Mouse (Mus musculus): ENCODE measurements at regions not wholly inside any gene's neighbourhood (a gene's known extent, or its start where the extent isn't known, plus 50 kb on each side); places are given as distances from the start of the nearest gene placed in this dataset.

DNA sequence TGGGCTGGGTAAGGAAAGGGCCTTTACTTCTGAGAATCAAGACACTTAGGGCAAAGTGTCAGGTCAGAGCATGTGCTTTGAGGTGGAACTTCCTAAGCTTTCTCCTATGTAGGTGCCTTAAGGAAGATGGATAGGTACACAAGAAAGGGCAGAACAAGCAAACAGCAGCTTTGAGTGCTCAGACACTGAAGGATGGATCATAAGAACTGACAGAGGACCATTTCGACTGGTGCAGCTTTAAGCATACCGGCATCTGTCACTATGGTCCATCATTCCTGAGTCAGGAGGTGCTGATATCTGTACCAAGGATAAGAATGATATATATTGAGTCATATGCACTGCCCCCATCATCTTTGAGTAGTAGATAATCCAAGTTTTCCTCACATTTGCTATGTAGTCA is 430.2 kb upstream of the Klhl29 start:
- H3K27me3 ChIP-seq (replicated peaks) = no peaks in the 10 kb centered on the region
- H3K4me2 ChIP-seq = no peak overlapping the region
- H3K9ac ChIP-seq (replicated peaks) = no peak overlapping the region
- 95% methylated on average over 2 of the region's 2 CpGs for whole genome bisulfite sequencing
- no peaks in the 10 kb centered on the region for H3K36me3 ChIP-seq
- ATAC-seq (ENCODE audit: low FRiP score) = no peak
- no peak overlapping the region for H3K4me3 ChIP-seq (replicated peaks)
- no peak overlapping the region for H3K27ac ChIP-seq (replicated peaks)
- no peaks in the 10 kb centered on the region for H3K9me3 ChIP-seq (replicated peaks)
- H3K4me1 ChIP-seq = peaks cover 10% of the 10 kb centered on the region

DNA sequence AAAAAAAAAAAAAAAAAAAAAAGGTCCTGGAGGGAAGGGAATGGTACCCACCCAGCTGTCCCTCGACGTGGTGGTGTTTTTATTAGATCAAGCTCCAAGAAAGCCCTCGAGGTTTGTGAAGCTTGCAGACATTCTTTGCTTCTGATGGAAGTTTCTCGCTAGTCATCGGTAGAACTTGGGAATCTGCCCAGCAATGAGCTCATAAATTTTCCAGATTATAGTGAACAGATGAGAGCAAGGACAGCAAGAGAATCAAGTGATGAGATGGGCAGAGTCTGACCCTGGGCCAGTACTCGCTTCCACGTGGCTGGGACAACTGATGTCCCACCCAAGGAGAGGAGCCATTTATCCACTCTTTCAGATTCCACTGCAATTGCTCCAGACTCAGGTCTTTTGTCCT is 417.6 kb upstream of the Klhl29 start:
- Histone ChIP-seq H3K4me3 (replicated peaks) (no peak overlapping the region), H3K4me1 (no peaks in the 10 kb centered on the region), H3K27ac (replicated peaks) (no peak overlapping the region), H3K9ac (replicated peaks) (no peak overlapping the region), H3K36me3 (no peaks in the 10 kb centered on the region), H3K4me2 (no peak overlapping the region), H3K9me3 (replicated peaks) (no peaks in the 10 kb centered on the region), H3K27me3 (replicated peaks) (no peaks in the 10 kb centered on the region)
- WGBS = 70% methylated on average over 7 of the region's 7 CpGs
- no peak for ATAC-seq (ENCODE audit: low FRiP score)

DNA sequence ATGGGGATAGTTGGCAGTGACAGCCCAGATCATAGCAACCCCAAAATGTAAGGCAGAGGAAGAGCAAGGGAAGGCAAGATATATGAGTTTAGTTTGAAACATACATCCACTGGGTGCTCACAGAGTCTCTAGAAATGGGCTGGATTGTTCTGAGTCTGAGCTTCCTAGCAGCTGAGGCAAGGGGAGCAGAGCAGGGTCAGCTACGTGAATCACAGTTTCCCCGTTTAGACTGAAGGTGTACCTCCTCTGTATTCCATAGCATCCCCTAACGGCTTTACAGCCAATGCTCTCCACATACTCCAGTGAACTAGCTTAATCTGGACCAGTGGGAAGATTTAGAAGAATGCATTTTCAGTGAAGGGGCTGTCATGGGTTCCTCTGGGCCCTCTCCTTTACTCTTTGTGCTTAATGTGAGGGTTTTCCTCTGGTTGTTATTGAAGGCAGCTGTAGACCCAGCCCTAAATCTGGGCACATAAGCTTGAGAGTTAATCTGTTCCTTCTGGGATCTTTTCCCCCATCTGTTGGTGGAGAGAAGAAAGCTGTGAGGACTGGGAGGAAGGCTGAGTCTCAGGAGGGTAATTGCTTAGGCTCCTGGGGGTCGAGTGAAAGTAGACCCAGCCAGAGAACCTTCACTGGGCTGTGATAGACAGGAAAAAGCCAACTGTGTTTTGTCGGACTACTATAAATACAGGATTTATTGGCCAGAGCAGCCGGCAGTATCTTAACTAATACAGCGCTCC is 411.8 kb upstream of the Klhl29 start:
- H3K36me3 ChIP-seq = no peaks in the 10 kb centered on the region
- no peak overlapping the region for H3K27ac ChIP-seq (replicated peaks)
- H3K9ac ChIP-seq (replicated peaks) = no peak overlapping the region
- no peaks in the 10 kb centered on the region for H3K27me3 ChIP-seq (replicated peaks)
- 53% methylated on average over 7 of the region's 7 CpGs for WGBS
- no peaks in the 10 kb centered on the region for H3K4me1 ChIP-seq
- H3K9me3 ChIP-seq (replicated peaks) = no peaks in the 10 kb centered on the region
- H3K4me2 ChIP-seq = no peak overlapping the region
- ATAC-seq (ENCODE audit: low FRiP score) = no peak
- H3K4me3 ChIP-seq (replicated peaks) = no peak overlapping the region

DNA sequence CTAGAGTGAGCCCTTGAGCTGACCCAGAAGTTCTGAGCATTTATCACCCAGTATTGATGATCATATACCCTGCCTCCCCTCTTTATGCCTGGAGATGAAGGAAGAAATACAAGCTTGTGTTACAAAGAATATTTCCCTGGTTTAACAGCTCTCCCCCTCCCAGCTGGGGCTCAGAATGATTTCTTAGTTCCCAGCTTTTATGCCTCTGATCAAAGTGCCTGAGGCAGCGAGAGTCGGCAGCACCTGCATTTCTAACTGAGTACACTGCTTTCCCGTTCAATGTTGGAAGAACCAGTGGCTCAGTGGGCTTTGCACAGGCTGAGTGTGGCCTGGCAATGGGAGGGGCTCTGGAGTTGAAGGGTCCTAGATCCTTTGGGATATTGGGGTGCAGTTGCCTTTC is 405.8 kb upstream of the Klhl29 start:
- H3K27me3 ChIP-seq (replicated peaks) = no peaks in the 10 kb centered on the region
- no peaks in the 10 kb centered on the region for H3K4me1 ChIP-seq
- ATAC-seq (ENCODE audit: low FRiP score) = no peak
- H3K36me3 ChIP-seq = no peaks in the 10 kb centered on the region
- H3K4me3 ChIP-seq (replicated peaks) = no peak overlapping the region
- no peaks in the 10 kb centered on the region for H3K9me3 ChIP-seq (replicated peaks)
- 41% methylated on average over 3 of the region's 3 CpGs for WGBS
- no peak overlapping the region; the same call in 1 of the 2 replicates for H3K27ac ChIP-seq (replicated peaks)
- no peak overlapping the region for H3K9ac ChIP-seq (replicated peaks)
- no peak overlapping the region for H3K4me2 ChIP-seq

DNA sequence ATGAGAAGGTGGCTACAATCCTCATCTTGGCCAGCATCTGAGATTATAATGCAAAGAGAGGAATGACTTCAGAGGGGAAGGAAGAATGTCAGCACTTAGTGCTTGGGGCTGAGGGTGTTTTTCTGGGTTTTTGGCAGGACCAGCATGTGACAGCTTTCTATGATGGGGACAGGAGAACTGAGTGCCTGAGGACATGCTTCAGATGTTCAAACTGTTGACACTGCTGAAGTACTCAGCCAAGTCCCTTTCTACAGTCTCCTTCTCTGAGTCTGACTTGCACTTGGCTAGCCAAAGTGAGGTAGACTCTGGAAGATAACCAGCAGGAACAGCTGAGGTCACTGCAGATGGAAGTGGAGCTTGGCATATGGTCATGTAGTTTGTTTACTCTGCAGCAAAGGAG is 402.1 kb upstream of the Klhl29 start:
- H3K27me3 ChIP-seq (replicated peaks) = no peaks in the 10 kb centered on the region
- H3K4me3 ChIP-seq (replicated peaks) = no peak overlapping the region
- H3K36me3 ChIP-seq = no peaks in the 10 kb centered on the region
- H3K9ac ChIP-seq (replicated peaks) = no peak overlapping the region
- no peaks in the 10 kb centered on the region for H3K4me1 ChIP-seq
- H3K9me3 ChIP-seq (replicated peaks) = no peaks in the 10 kb centered on the region
- H3K4me2 ChIP-seq = no peak overlapping the region
- no peak overlapping the region for H3K27ac ChIP-seq (replicated peaks)
- no peak for ATAC-seq (ENCODE audit: low FRiP score)

DNA sequence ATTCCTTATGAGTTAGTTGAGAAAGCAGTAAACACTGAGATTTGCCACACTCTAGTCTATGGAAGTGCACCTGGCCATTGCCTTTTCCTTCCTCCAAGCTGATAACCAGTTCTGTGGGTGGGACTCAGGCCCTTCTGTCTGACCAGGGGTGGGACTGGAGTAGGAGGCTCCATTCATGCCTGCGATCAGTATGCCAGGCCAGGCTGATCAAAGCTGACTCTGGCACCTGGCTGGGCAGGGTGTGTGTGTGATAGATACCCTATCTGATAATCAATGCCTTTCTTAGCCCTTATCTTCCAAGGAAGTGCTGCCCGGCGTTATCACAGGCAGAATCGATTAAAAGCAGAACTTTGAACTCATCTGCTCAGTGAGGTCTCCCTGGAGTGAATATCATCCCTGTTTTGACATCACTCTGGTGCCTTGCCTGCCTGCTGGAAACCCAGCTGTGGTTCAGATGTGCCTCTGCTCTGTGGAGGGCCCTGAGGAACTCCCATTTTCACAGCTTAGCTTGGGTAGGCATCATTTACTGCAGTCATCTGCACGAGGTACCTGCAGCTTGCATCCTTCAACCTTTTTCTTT is 396.0 kb upstream of the Klhl29 start:
- 73% methylated on average over 5 of the region's 5 CpGs for WGBS
- no peak overlapping the region for H3K4me3 ChIP-seq (replicated peaks)

DNA sequence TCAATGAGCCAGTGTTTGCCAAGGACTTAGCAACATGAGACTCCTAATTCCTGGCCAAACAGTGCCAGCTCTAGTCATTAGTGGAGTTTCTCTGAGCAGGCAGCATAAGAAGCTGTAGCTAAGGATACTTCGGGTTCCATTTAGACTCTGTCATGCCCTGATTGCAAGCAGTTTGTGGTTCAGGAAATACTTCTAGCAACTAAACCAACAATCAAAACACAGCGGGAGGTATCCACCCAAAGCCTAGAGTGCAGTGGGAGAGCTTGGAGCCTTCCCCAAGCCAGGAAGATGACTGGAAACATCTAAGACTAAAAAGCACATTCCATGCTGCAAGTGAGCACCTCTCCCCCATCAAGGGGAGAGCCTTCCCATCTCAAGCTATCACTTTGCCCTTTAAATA is 395.0 kb upstream of the Klhl29 start:
- WGBS = 84% methylated on average over 2 of the region's 2 CpGs
- no peaks in the 10 kb centered on the region for H3K36me3 ChIP-seq
- no peak overlapping the region for H3K4me2 ChIP-seq
- no peaks in the 10 kb centered on the region for H3K9me3 ChIP-seq (replicated peaks)
- no peaks in the 10 kb centered on the region for H3K4me1 ChIP-seq
- ATAC-seq (ENCODE audit: low FRiP score) = no peak
- H3K9ac ChIP-seq (replicated peaks) = no peak overlapping the region
- no peak overlapping the region for H3K27ac ChIP-seq (replicated peaks)
- H3K27me3 ChIP-seq (replicated peaks) = no peaks in the 10 kb centered on the region
- H3K4me3 ChIP-seq (replicated peaks) = no peak overlapping the region

More for the DNA sequence above, 396.0 kb upstream of the Klhl29 start:
- H3K36me3 ChIP-seq = no peaks in the 10 kb centered on the region
- no peaks in the 10 kb centered on the region for H3K4me1 ChIP-seq
- H3K27me3 ChIP-seq (replicated peaks) = no peaks in the 10 kb centered on the region
- H3K4me2 ChIP-seq = no peak overlapping the region
- H3K9me3 ChIP-seq (replicated peaks) = no peaks in the 10 kb centered on the region
- ATAC-seq (ENCODE audit: low FRiP score) = no peak
- H3K9ac ChIP-seq (replicated peaks) = no peak overlapping the region
- no peak overlapping the region for H3K27ac ChIP-seq (replicated peaks)

DNA sequence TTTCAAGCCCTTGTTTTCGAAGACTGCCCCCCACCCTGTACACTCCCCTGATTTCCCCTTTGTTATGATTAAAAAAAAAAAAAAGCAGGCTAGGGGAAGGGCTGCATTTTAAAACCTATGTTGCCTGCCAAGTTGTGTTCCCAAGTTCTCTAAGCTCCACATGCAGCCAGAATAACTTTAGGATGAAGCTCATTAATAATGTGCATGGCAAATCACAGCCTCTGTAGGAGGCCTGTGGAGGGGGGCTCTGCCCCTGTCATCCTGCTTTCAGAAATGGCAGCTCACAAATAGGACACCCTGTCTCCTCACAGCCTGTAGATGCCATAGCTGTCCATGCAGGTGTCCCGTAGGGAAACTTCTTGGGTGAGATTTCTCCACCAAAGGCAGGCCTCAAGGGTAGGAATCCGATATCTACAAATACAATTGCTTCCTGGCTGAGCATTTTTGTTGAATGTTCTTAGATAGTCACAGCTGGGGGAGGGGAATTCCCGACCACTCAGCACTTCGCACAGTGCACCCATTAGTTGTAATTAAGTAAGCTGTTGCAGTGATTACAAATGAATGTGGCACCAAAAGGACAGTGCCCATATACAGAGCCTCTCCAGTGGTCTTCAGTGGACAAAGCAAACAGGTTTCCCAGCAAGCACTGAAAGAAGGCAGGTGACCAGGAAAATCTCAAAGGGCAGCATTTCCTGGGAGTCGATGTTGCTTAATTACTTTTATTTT is 389.1 kb upstream of the Klhl29 start:
- no peak overlapping the region for H3K9ac ChIP-seq (replicated peaks)

DNA sequence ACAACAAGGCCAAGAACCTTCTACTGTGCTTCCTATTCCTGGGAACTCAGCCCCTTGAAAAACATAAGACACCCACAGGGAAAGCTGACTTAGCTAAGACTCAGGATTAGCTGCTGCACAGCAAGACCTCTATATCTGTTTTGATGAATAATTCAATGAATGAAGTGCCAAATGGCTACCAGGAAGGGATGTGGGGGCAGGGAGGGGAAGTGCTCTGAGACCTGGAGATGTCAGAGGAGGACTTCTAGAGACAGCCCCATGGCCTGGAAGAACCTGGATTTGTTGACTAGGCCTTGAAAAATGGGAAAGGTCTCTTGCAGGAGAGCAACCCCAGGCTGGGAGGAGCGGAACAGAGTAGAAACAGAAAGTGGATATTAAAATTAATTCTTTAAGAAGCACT is 388.5 kb upstream of the Klhl29 start:
- Histone ChIP-seq H3K27me3 (replicated peaks) (no peaks in the 10 kb centered on the region), H3K27ac (replicated peaks) (no peak overlapping the region), H3K4me1 (0 out of 2 replicates have a peak, but pooled peaks cover 9% of the 10 kb centered on the region), H3K36me3 (no peaks in the 10 kb centered on the region), H3K4me2 (no peak overlapping the region), H3K9ac (replicated peaks) (no peak overlapping the region), H3K4me3 (replicated peaks) (no peak overlapping the region), H3K9me3 (replicated peaks) (no peaks in the 10 kb centered on the region)
- 80% methylated on average over 1 of the region's 1 CpGs for WGBS
- ATAC-seq (ENCODE audit: low FRiP score) = no peak

More for the DNA sequence above, 389.1 kb upstream of the Klhl29 start:
- WGBS = 52% methylated on average over 6 of the region's 6 CpGs
- Histone ChIP-seq H3K9me3 (replicated peaks) (no peaks in the 10 kb centered on the region), H3K27me3 (replicated peaks) (no peaks in the 10 kb centered on the region), H3K4me1 (0 out of 2 replicates have a peak, but pooled peaks cover 9% of the 10 kb centered on the region), H3K36me3 (no peaks in the 10 kb centered on the region), H3K4me3 (replicated peaks) (no peak overlapping the region), H3K4me2 (no peak overlapping the region), H3K27ac (replicated peaks) (no peak overlapping the region)
- no peak for ATAC-seq (ENCODE audit: low FRiP score)

DNA sequence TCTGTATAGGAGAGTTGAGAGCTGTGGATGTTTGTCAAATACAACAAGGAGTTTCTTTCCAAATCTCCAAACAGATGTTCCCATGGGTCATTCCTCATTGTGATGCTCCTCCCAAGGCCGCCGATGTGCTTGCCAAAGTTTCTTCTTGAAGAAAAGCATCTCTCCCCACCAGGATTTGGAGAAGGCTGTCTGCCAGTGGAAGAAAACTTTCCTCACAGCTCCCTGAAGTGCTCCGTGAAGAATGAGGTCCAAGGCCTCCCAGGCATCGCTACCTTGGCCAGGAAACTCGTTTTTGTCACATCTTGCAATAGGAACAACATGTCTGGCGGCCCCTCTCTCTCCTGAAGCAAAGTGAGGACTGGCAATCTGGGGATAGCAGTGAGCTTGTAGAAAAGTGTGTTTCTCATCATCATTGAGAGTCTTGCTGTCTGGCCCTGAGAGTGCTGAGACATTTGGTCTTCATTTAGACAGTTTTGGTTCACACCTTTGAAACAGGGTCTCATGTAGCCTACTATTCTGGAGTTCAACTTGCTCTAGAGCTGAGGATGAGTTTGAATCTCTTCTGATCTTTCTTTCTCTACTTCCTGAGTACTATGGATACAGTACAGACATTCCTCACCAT is 386.9 kb upstream of the Klhl29 start:
- H3K4me1 ChIP-seq = 0 out of 2 replicates have a peak, but pooled peaks cover 9% of the 10 kb centered on the region
- 79% methylated on average over 6 of the region's 6 CpGs for WGBS
- no peak for ATAC-seq (ENCODE audit: low FRiP score)

DNA sequence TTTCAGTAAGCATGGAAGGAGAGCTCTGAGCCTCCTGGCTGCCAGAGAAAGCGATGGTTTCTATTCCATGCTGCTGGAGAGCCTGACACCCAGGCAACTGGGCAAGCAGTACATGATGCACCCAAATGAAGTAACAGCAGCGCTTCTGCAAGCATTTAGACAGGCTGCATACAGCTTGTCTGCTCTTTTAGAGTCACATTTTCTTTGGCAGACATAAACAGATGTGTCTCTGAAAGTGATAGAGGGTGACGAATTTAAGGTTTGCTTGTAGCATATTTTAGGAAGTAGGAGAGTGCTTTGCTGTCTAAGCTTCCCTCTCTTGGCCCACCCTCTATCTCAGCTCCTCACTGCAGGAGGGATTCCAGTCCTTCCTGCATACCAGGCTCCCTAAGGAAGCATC is 384.0 kb upstream of the Klhl29 start:
- Histone ChIP-seq H3K4me2 (no peak overlapping the region), H3K4me3 (replicated peaks) (no peak overlapping the region), H3K9ac (replicated peaks) (no peak overlapping the region), H3K4me1 (0 out of 2 replicates have a peak, but pooled peaks cover 4% of the 10 kb centered on the region), H3K36me3 (no peaks in the 10 kb centered on the region), H3K27ac (replicated peaks) (no peak overlapping the region), H3K27me3 (replicated peaks) (no peaks in the 10 kb centered on the region), H3K9me3 (replicated peaks) (no peaks in the 10 kb centered on the region)
- ATAC-seq (ENCODE audit: low FRiP score) = no peak
- 77% methylated on average over 3 of the region's 3 CpGs for WGBS

More for the DNA sequence above, 386.9 kb upstream of the Klhl29 start:
- Histone ChIP-seq H3K27ac (replicated peaks) (no peak overlapping the region), H3K4me2 (no peak overlapping the region), H3K4me3 (replicated peaks) (no peak overlapping the region), H3K9me3 (replicated peaks) (no peaks in the 10 kb centered on the region), H3K9ac (replicated peaks) (no peak overlapping the region), H3K36me3 (no peaks in the 10 kb centered on the region), H3K27me3 (replicated peaks) (no peaks in the 10 kb centered on the region)

Measured in neural tube, embryonic 15.5 days (tissue).